Mouse (Mus musculus): ENCODE data around the gene Top3a. TPM values are rescaled to one million over a fixed set of nuclear protein-coding genes. Genes with fewer than 3 reads are reported as not detected.

The Top3a gene
- polyA plus RNA-seq, 1 experiment from 2014 or later = 25.9 TPM

GRCm38 (mm10) chr11:60809546-60809945, 32.4 kb upstream of the Top3a start:
- no peaks in the 10 kb centered on the region for H3K27me3 ChIP-seq (ENCODE audit: control insufficient read depth, insufficient read depth, low read length)
- WGBS = 81% methylated on average over 1 of the region's 1 CpGs
- no peak overlapping the region for H3K9ac ChIP-seq (ENCODE audit: low read length)
- DNase-seq (ENCODE audit: low spot score) = no peak
- no peaks in the 10 kb centered on the region for H3K9me3 ChIP-seq (ENCODE audit: control insufficient read depth, low read length)
- ATAC-seq (replicated peaks; ENCODE audit: low FRiP score) = no peak
- peak overlapping the region; percentile 56; the same call in 1 of the 2 replicates for H3K4me2 ChIP-seq (ENCODE audit: low read depth, low read length, severe bottlenecking)
- H3K27ac ChIP-seq (ENCODE audit: low read depth, low read length) = no peak overlapping the region
- H3K4me1 ChIP-seq (replicated peaks; ENCODE audit: control insufficient read depth, insufficient read depth, low read length) = peaks cover 3% of the 10 kb centered on the region; the same call in 1 of the 2 replicates
- no peaks in the 10 kb centered on the region for H3K36me3 ChIP-seq (ENCODE audit: control insufficient read depth, insufficient read depth, low read length)
- H3K4me3 ChIP-seq (ENCODE audit: low read depth, low read length) = no peak overlapping the region; the same call in 1 of the 2 replicates

- no peak for DNase-seq (ENCODE audit: low spot score)
- no peak for ATAC-seq (replicated peaks; ENCODE audit: low FRiP score)
- no peak overlapping the region for H3K27ac ChIP-seq (ENCODE audit: low read depth, low read length)
- H3K9ac ChIP-seq (ENCODE audit: low read length) = no peak overlapping the region
- H3K4me3 ChIP-seq (ENCODE audit: low read depth, low read length) = no peak overlapping the region
- H3K9me3 ChIP-seq (ENCODE audit: control insufficient read depth, low read length) = no peaks in the 10 kb centered on the region
- WGBS = 83% methylated on average over 4 of the region's 4 CpGs
- no peaks in the 10 kb centered on the region for H3K36me3 ChIP-seq (ENCODE audit: control insufficient read depth, insufficient read depth, low read length)
- no peaks in the 10 kb centered on the region for H3K27me3 ChIP-seq (ENCODE audit: control insufficient read depth, insufficient read depth, low read length)
- H3K4me1 ChIP-seq (replicated peaks; ENCODE audit: control insufficient read depth, insufficient read depth, low read length) = peaks cover 3% of the 10 kb centered on the region; the same call in 1 of the 2 replicates
- H3K4me2 ChIP-seq (ENCODE audit: low read depth, low read length, severe bottlenecking) = no peak overlapping the region
Observed at GRCm38 (mm10) chr11:60808286-60809070, 31.3 kb upstream of the Top3a start.

DNA sequence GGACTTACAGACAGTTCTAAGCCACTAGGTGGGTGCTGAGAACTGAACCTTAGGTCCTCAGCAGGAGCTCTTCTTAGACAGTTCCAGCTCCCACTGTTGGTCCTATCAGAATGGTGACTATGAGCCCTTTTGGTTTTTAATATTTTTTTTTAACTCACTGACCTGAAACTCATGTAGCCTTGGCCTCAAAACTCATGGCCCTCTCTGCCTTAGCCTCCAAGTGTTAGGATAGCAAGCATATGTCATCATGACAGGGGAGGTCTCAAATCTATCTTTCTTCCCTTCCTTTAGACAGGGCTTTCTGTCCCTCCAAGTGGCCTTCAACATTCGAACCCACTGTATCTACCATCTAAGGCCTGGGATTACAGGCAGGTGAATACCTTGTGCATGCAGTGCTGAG, 23.7 kb upstream of the Top3a start:
- Histone ChIP-seq H3K36me3 (ENCODE audit: control insufficient read depth, insufficient read depth, low read length) (no peaks in the 10 kb centered on the region), H3K9ac (ENCODE audit: low read length) (no peak overlapping the region), H3K4me1 (replicated peaks; ENCODE audit: control insufficient read depth, insufficient read depth, low read length) (no peaks in the 10 kb centered on the region), H3K4me2 (ENCODE audit: low read depth, low read length, severe bottlenecking) (no peak overlapping the region), H3K27me3 (ENCODE audit: control insufficient read depth, insufficient read depth, low read length) (no peaks in the 10 kb centered on the region), H3K4me3 (ENCODE audit: low read depth, low read length) (no peak overlapping the region), H3K9me3 (ENCODE audit: control insufficient read depth, low read length) (no peaks in the 10 kb centered on the region), H3K27ac (ENCODE audit: low read depth, low read length) (no peak overlapping the region)
- WGBS = 95% methylated on average over 1 of the region's 1 CpGs
- ATAC-seq (replicated peaks; ENCODE audit: low FRiP score) (no peak), DNase-seq (ENCODE audit: low spot score) (no peak)

GRCm38 (mm10) chr11:60799977-60800376, 22.8 kb upstream of the Top3a start:
- Histone ChIP-seq H3K27me3 (ENCODE audit: control insufficient read depth, insufficient read depth, low read length) (no peaks in the 10 kb centered on the region), H3K36me3 (ENCODE audit: control insufficient read depth, insufficient read depth, low read length) (no peaks in the 10 kb centered on the region), H3K4me2 (ENCODE audit: low read depth, low read length, severe bottlenecking) (no peak overlapping the region), H3K9me3 (ENCODE audit: control insufficient read depth, low read length) (no peaks in the 10 kb centered on the region), H3K4me1 (replicated peaks; ENCODE audit: control insufficient read depth, insufficient read depth, low read length) (no peaks in the 10 kb centered on the region), H3K27ac (ENCODE audit: low read depth, low read length) (no peak overlapping the region), H3K9ac (ENCODE audit: low read length) (no peak overlapping the region), H3K4me3 (ENCODE audit: low read depth, low read length) (no peak overlapping the region)
- 88% methylated on average over 4 of the region's 4 CpGs for WGBS
- no peak for DNase-seq (ENCODE audit: low spot score)
- ATAC-seq (replicated peaks; ENCODE audit: low FRiP score) = no peak

GRCm38 (mm10) chr11:60796342-60796741, 19.2 kb upstream of the Top3a start:
- H3K36me3 ChIP-seq (ENCODE audit: control insufficient read depth, insufficient read depth, low read length) = no peaks in the 10 kb centered on the region; the same call in 1 of the 2 replicates

DNA sequence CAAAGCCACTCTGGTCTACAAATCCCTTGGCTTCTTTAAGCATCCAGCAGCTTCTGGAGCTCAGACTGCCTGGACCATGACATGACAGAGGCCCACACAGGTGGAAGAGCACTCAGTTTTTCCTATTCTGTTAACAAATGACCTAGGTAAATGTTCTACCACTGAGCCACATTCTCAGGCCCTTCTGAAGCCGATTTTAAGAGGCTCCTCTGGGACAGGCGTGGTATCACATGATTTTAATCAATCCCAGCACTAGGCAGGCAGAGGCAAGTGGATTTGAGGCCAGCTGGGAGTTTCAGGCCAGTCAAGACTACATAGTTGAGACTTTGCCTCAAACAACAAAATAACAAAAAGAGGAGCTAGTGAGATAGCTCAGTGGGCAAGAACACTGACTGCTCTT, 13.3 kb upstream of the Top3a start:
- ATAC-seq (replicated peaks; ENCODE audit: low FRiP score) (no peak), DNase-seq (ENCODE audit: low spot score) (no peak)
- no peak overlapping the region for H3K4me3 ChIP-seq (ENCODE audit: low read depth, low read length)
- no peak overlapping the region for H3K9ac ChIP-seq (ENCODE audit: low read length)
- WGBS = 88% methylated on average over 2 of the region's 2 CpGs
- H3K27ac ChIP-seq (ENCODE audit: low read depth, low read length) = no peak overlapping the region
- no peaks in the 10 kb centered on the region for H3K9me3 ChIP-seq (ENCODE audit: control insufficient read depth, low read length)
- H3K4me1 ChIP-seq (replicated peaks; ENCODE audit: control insufficient read depth, insufficient read depth, low read length) = no peaks in the 10 kb centered on the region
- H3K4me2 ChIP-seq (ENCODE audit: low read depth, low read length, severe bottlenecking) = no peak overlapping the region
- H3K27me3 ChIP-seq (ENCODE audit: control insufficient read depth, insufficient read depth, low read length) = no peaks in the 10 kb centered on the region
- peaks cover 2% of the 10 kb centered on the region; the same call in 1 of the 2 replicates for H3K36me3 ChIP-seq (ENCODE audit: control insufficient read depth, insufficient read depth, low read length)

More at GRCm38 (mm10) chr11:60796342-60796741, 19.2 kb upstream of the Top3a start:
- no peak for ATAC-seq (replicated peaks; ENCODE audit: low FRiP score)
- no peak overlapping the region for H3K4me3 ChIP-seq (ENCODE audit: low read depth, low read length)
- no peak for DNase-seq (ENCODE audit: low spot score)
- 90% methylated on average over 11 of the region's 11 CpGs for WGBS
- H3K4me1 ChIP-seq (replicated peaks; ENCODE audit: control insufficient read depth, insufficient read depth, low read length) = no peaks in the 10 kb centered on the region
- H3K9me3 ChIP-seq (ENCODE audit: control insufficient read depth, low read length) = no peaks in the 10 kb centered on the region
- H3K27ac ChIP-seq (ENCODE audit: low read depth, low read length) = no peak overlapping the region
- H3K27me3 ChIP-seq (ENCODE audit: control insufficient read depth, insufficient read depth, low read length) = no peaks in the 10 kb centered on the region
- H3K4me2 ChIP-seq (ENCODE audit: low read depth, low read length, severe bottlenecking) = no peak overlapping the region
- H3K9ac ChIP-seq (ENCODE audit: low read length) = no peak overlapping the region

GRCm38 (mm10) chr11:60787595-60787994, 10.4 kb upstream of the Top3a start:
- Histone ChIP-seq H3K27me3 (ENCODE audit: control insufficient read depth, insufficient read depth, low read length) (no peaks in the 10 kb centered on the region), H3K4me2 (ENCODE audit: low read depth, low read length, severe bottlenecking) (no peak overlapping the region), H3K27ac (ENCODE audit: low read depth, low read length) (no peak overlapping the region), H3K9ac (ENCODE audit: low read length) (no peak overlapping the region), H3K9me3 (ENCODE audit: control insufficient read depth, low read length) (no peaks in the 10 kb centered on the region), H3K4me3 (ENCODE audit: low read depth, low read length) (no peak overlapping the region), H3K36me3 (ENCODE audit: control insufficient read depth, insufficient read depth, low read length) (peaks cover 10% of the 10 kb centered on the region), H3K4me1 (replicated peaks; ENCODE audit: control insufficient read depth, insufficient read depth, low read length) (no peaks in the 10 kb centered on the region)
- ATAC-seq (replicated peaks; ENCODE audit: low FRiP score) (no peak), DNase-seq (ENCODE audit: low spot score) (no peak)
- WGBS = 47% methylated on average over 1 of the region's 1 CpGs

DNA sequence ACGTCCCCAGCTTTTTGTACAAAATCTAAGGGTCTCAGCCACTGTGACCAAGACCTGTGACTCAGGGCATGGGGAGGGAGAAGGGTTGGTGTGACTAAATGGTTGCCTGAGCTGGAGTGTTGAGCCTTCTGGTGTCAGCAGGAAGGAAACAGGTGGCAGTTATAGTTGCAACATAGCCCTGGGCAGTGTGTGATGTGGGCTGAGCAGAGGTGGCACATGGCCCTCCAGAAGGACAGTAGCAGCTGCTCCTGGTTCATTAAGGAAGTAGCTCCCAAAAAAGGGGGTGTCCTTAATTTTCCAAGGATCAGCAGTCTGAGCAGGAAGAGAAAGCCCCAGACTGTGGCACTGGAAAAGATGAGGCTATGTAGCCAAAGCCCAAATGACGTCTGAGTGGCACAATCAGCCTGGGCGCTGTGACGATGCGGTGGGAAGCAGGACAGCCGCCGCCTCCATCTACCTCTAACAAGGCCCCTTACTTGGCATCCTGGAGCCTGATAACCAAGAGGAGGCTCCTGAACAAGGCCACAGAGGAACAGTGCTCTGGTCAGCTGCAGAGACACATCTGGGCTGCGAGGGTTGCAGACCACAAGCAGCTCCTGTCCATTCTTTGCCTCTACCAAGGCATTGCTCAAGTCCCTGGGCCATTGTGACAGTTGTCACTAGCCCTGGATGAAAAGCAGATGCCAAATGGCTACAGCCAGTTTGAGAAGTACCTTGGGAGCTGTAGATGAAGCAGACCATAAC, 7.2 kb upstream of the Top3a start:
- DNase-seq (ENCODE audit: low spot score) (no peak), ATAC-seq (replicated peaks; ENCODE audit: low FRiP score) (no peak)
- Histone ChIP-seq H3K27ac (ENCODE audit: low read depth, low read length) (no peak overlapping the region), H3K4me3 (ENCODE audit: low read depth, low read length) (no peak overlapping the region), H3K36me3 (ENCODE audit: control insufficient read depth, insufficient read depth, low read length) (peaks cover 10% of the 10 kb centered on the region), H3K9me3 (ENCODE audit: control insufficient read depth, low read length) (no peaks in the 10 kb centered on the region), H3K27me3 (ENCODE audit: control insufficient read depth, insufficient read depth, low read length) (no peaks in the 10 kb centered on the region), H3K4me2 (ENCODE audit: low read depth, low read length, severe bottlenecking) (no peak overlapping the region), H3K9ac (ENCODE audit: low read length) (no peak overlapping the region), H3K4me1 (replicated peaks; ENCODE audit: control insufficient read depth, insufficient read depth, low read length) (peaks cover 8% of the 10 kb centered on the region)
- WGBS = 91% methylated on average over 8 of the region's 8 CpGs
